9 mouse cellular contexts compared by ENCODE assay signal in genomic region chr5:34565545-34566283, GRCm38 (mm10). TPM values are rescaled to one million over a fixed set of nuclear protein-coding genes. Genes with fewer than 3 reads are reported as not detected.
DNase-seq lines count a peak whose midpoint lies in the region; ATAC-seq lines count a peak whose summit lies in the region.
"Had no signal": no experiment of that assay in that cellular context is flagged by ENCODE, and none has a peak within 500 bp of the region (broad histone marks: within the 10 kb centered on the region; RNA-seq: fewer than 3 reads in every experiment).

No protein-coding gene starts in this region.

- no peaks in the 10 kb centered on the region for H3K9me3 ChIP-seq in hindbrain, embryonic 14.5 days (ENCODE audit: control insufficient read depth, low read length)
- H3K9me3 ChIP-seq in hindbrain, embryonic 10.5 days, result no peaks in the 10 kb centered on the region
- H3K9me3 ChIP-seq: G1E had no signal

- no peak for ATAC-seq in hindbrain, embryonic 14.5 days (ENCODE audit: low FRiP score)

- 71% methylated on average over 7 of the region's 7 CpGs for WGBS in hindbrain, embryonic 14.5 days
- 87% methylated on average over 7 of the region's 7 CpGs for WGBS in hindbrain, embryonic 10.5 days

- H3K27me3 ChIP-seq in hindbrain, embryonic 14.5 days (ENCODE audit: control insufficient read depth, insufficient read depth, low read length), result no peaks in the 10 kb centered on the region
- no peaks in the 10 kb centered on the region for H3K27me3 ChIP-seq in hindbrain, embryonic 10.5 days (ENCODE audit: insufficient read depth, poor library complexity, severe bottlenecking)

- H3K27ac ChIP-seq in hindbrain, embryonic 14.5 days, result peak overlapping the region; percentile 72
- no peak overlapping the region for H3K27ac ChIP-seq in hindbrain, embryonic 10.5 days

- H3K4me2 ChIP-seq in hindbrain, embryonic 14.5 days (replicated peaks), result no peak overlapping the region

- intact Hi-C loops in gastrocnemius, postnatal 36 days (cut with DNase I), result no loop called here

- peaks cover 40% of the 10 kb centered on the region for H3K36me3 ChIP-seq in hindbrain, embryonic 14.5 days (replicated peaks; ENCODE audit: control insufficient read depth, insufficient read depth)
- H3K36me3 ChIP-seq in hindbrain, embryonic 10.5 days, result peaks cover 37% of the 10 kb centered on the region

- H3K4me1 ChIP-seq in hindbrain, embryonic 14.5 days (replicated peaks; ENCODE audit: control insufficient read depth, insufficient read depth, low read length), result no peaks in the 10 kb centered on the region
- H3K4me1 ChIP-seq in hindbrain, embryonic 10.5 days (replicated peaks), result no peaks in the 10 kb centered on the region

- peak; percentile 29 for DNase-seq in hindbrain, embryonic 14.5 days (ENCODE audit: low spot score)
- no peak for DNase-seq in hindbrain, embryonic 10.5 days (ENCODE audit: low spot score)
- DNase-seq in NIH3T3 (ENCODE audit: low read depth), result peak; percentile 96
- DNase-seq in gastrocnemius, postnatal 36 days, result peak; percentile 34 to 69
- DNase-seq in layer of hippocampus, adult 11-12 months (ENCODE audit: low spot score), result peak; percentile 85
- DNase-seq in lung, postnatal 14 days, result peak; percentile 84
- no peak for DNase-seq in spleen, postnatal 14 days (ENCODE audit: low spot score in 2 of 2)
- no peak for DNase-seq in embryo, embryonic 10 days (ENCODE audit: low spot score)

- H3K4me3 ChIP-seq in hindbrain, embryonic 14.5 days (replicated peaks; ENCODE audit: low read length), result no peak overlapping the region
- H3K4me3 ChIP-seq in hindbrain, embryonic 10.5 days, result no peak overlapping the region

- no peak overlapping the region for H3K9ac ChIP-seq in hindbrain, embryonic 14.5 days

RNA-seq across cellular contexts. Expression of gene Add1, which starts 7.8 kb away (rescaled TPM):
- polyA plus RNA-seq in hindbrain, embryonic 14.5 days (2014; fragmentation: Nextera tagmentation; extraction: Ambion mirVana), result 225 and 234 TPM in 2 replicates
- 179 and 194 TPM in 2 replicates for polyA plus RNA-seq in hindbrain, embryonic 10.5 days (2016; fragmentation: Nextera tagmentation; extraction: Ambion mirVana)
- total RNA-seq in gastrocnemius, postnatal 36 days (2021), result 10 to 100 TPM; 58.7 to 67.4 TPM

RNA-seq across cellular contexts. Expression of gene Sh3bp2, which starts 40.1 kb away (rescaled TPM):
- polyA plus RNA-seq in hindbrain, embryonic 14.5 days (2014; fragmentation: Nextera tagmentation; extraction: Ambion mirVana), result 18.7 and 21.4 TPM in 2 replicates
- polyA plus RNA-seq in hindbrain, embryonic 10.5 days (2016; fragmentation: Nextera tagmentation; extraction: Ambion mirVana), result 7.2 and 9.4 TPM in 2 replicates
- total RNA-seq in gastrocnemius, postnatal 36 days (2021), result 1 to 10 TPM in 1 of 2 experiments, under 1 TPM in 1; 0.82 to 1.5 TPM

RNA-seq across cellular contexts. Expression of gene Tnip2, which starts 51.9 kb away (rescaled TPM):
- polyA plus RNA-seq in hindbrain, embryonic 14.5 days (2014; fragmentation: Nextera tagmentation; extraction: Ambion mirVana), result 10.1 and 10.5 TPM in 2 replicates
- 5.2 and 5.6 TPM in 2 replicates for polyA plus RNA-seq in hindbrain, embryonic 10.5 days (2016; fragmentation: Nextera tagmentation; extraction: Ambion mirVana)
- total RNA-seq in gastrocnemius, postnatal 36 days (2021), result 1 to 10 TPM; 3.0 to 3.2 TPM

Comparison
In these comparisons a context has a peak if more than half of its experiments do, and no peak if none do; other contexts are left out.
1. DNase-seq: peak in hindbrain, embryonic 14.5 days (single experiment), NIH3T3 (single experiment), gastrocnemius, postnatal 36 days (2 of 2), layer of hippocampus, adult 11-12 months (single experiment) and lung, postnatal 14 days (single experiment); none in hindbrain, embryonic 10.5 days (single experiment), spleen, postnatal 14 days (0 of 2) and embryo, embryonic 10 days (single experiment).